Mouse (Mus musculus) intestine, postnatal 0 days (tissue): ENCODE results near the gene Ippk. TPM values are rescaled to one million over a fixed set of nuclear protein-coding genes. Genes with fewer than 3 reads are reported as not detected.

ENCODE experiments used
- ATAC-seq: fragments of 200-750 bp; cut with Nextera tagmentation; 2 replicates; pipeline ENCODE4 v1.8.0; 2017; ENCODE audit warnings: mild to moderate bottlenecking, moderate TSS enrichment, moderate library complexity
- H3K27ac ChIP-seq: fragments of 300-500 bp; sonication (generic); 2 replicates; pipeline ENCODE4 v1.5.1; 2014; ENCODE audit warnings: mild to moderate bottlenecking, low read depth, low read length, moderate library complexity
- H3K27me3 ChIP-seq: fragments of 300-500 bp; sonication (generic); replicated peaks from 2 replicates; pipeline ENCODE4 v1.6.1; 2014; ENCODE audit warnings: low read length, mixed read lengths; ENCODE audit not compliant: control insufficient read depth, insufficient read depth
- H3K36me3 ChIP-seq: fragments of 300-500 bp; sonication (generic); 2 replicates; pipeline ENCODE4 v1.6.1; 2014; ENCODE audit warnings: mild to moderate bottlenecking, moderate library complexity; ENCODE audit not compliant: control insufficient read depth, insufficient read depth
- H3K4me1 ChIP-seq: fragments of 300-500 bp; sonication (generic); replicated peaks from 2 replicates; pipeline ENCODE4 v1.6.1; 2014; ENCODE audit warnings: antibody characterized with exemption, low read length, mixed read lengths; ENCODE audit not compliant: control insufficient read depth, insufficient read depth
- H3K4me2 ChIP-seq: fragments of 300-500 bp; sonication (generic); replicated peaks from 2 replicates; pipeline ENCODE4 v1.6.1; 2014; ENCODE audit warnings: low read depth, mild to moderate bottlenecking, moderate library complexity
- H3K4me3 ChIP-seq: fragments of 300-500 bp; sonication (generic); 2 replicates; pipeline ENCODE4 v1.5.1; 2014; ENCODE audit warnings: low read depth, low read length
- H3K9ac ChIP-seq: fragments of 300-500 bp; sonication (generic); 2 replicates; pipeline ENCODE4 v1.6.1; 2014; ENCODE audit warnings: mild to moderate bottlenecking, low read depth, low read length
- H3K9me3 ChIP-seq: fragments of 300-500 bp; sonication (generic); 2 replicates; pipeline ENCODE4 v1.6.1; 2016; ENCODE audit warnings: mixed run types; ENCODE audit not compliant: control insufficient read depth
- CTCF ChIP-seq: sonication (generic); IDR thresholded peaks from 2 replicates; pipeline ENCODE4 v1.5.1; 2016; ENCODE audit warnings: low read depth, mild to moderate bottlenecking, control low read depth, antibody characterized with exemption, moderate library complexity
- WGBS: fragments of 180-500 bp; shearing (Covaris S2); extraction: QIAGEN DNeasy Blood & Tissue Kit; methylation state at CpG from one replicate; pipeline ENCODE4 v1.1.7; 2014; 5-methylcytosine and 5-hydroxymethylcytosine counted together
- polyA plus RNA-seq: library from polyadenylated mRNA; unstranded; fragments of >200 nt; fragmentation: Nextera tagmentation; extraction: Ambion mirVana; gene quantifications from 2 replicates; pipeline ENCODE4 v1.2.1, GENCODE M21; 2015

Gene Ippk
- polyA plus RNA-seq, result 10.4 and 11.5 TPM in 2 replicates

GRCm38 (mm10) chr13:49420754-49421605, at the start of gene Ippk:
Gene Ippk (plus strand): TSS chr13:49421249.
- Histone ChIP-seq H3K9me3 (no peaks in the 10 kb centered on the region), H3K4me2 (peak within 1 kb of the TSS; percentile 91), H3K27me3 (no peaks in the 10 kb centered on the region), H3K36me3 (no peaks in the 10 kb centered on the region), H3K4me3 (peak within 1 kb of the TSS; percentile 70), H3K4me1 (peaks cover 8% of the 10 kb centered on the region; the same call in 1 of the 2 replicates), H3K27ac (peak within 1 kb of the TSS; percentile 81), H3K9ac (peak within 1 kb of the TSS; percentile 62)
- peak; percentile 21; the same call in 1 of the 2 replicates for TF ChIP-seq CTCF
- WGBS, result under 1% methylated on average over 58 of the region's 69 CpGs
- ATAC-seq, result peak; percentile 99

GRCm38 (mm10) chr13:49371428-49371899, 49.6 kb upstream of the Ippk start:
- Histone ChIP-seq H3K4me1 (peaks cover 9% of the 10 kb centered on the region; the same call in 1 of the 2 replicates), H3K9ac (no peak overlapping the region), H3K36me3 (peaks cover 28% of the 10 kb centered on the region; the same call in 1 of the 2 replicates), H3K4me3 (no peak overlapping the region), H3K27me3 (no peaks in the 10 kb centered on the region), H3K27ac (peak overlapping the region; percentile 41; the same call in 1 of the 2 replicates), H3K4me2 (no peak overlapping the region), H3K9me3 (no peaks in the 10 kb centered on the region)
- WGBS, result 37% methylated on average over 3 of the region's 3 CpGs
- no peak for TF ChIP-seq CTCF
- peak; percentile 32 for ATAC-seq

GRCm38 (mm10) chr13:49372370-49373060, 48.5 kb upstream of the Ippk start:
- no peaks in the 10 kb centered on the region for H3K27me3 ChIP-seq
- ATAC-seq, result no peak
- H3K9me3 ChIP-seq, result no peaks in the 10 kb centered on the region
- peaks cover 33% of the 10 kb centered on the region; the same call in 1 of the 2 replicates for H3K36me3 ChIP-seq
- H3K27ac ChIP-seq, result no peak overlapping the region
- no peak overlapping the region for H3K4me2 ChIP-seq
- no peak overlapping the region for H3K4me3 ChIP-seq
- WGBS, result 82% methylated on average over 9 of the region's 9 CpGs
- H3K4me1 ChIP-seq, result peaks cover 9% of the 10 kb centered on the region; the same call in 1 of the 2 replicates
- TF ChIP-seq CTCF, result no peak
- no peak overlapping the region for H3K9ac ChIP-seq

GRCm38 (mm10) chr13:49374304-49374703, 46.7 kb upstream of the Ippk start:
- Histone ChIP-seq H3K4me1 (peaks cover 9% of the 10 kb centered on the region; the same call in 1 of the 2 replicates), H3K9ac (no peak overlapping the region), H3K36me3 (peaks cover 50% of the 10 kb centered on the region), H3K9me3 (no peaks in the 10 kb centered on the region), H3K27me3 (no peaks in the 10 kb centered on the region), H3K27ac (no peak overlapping the region), H3K4me2 (no peak overlapping the region), H3K4me3 (no peak overlapping the region)
- no peak for ATAC-seq
- 52% methylated on average over 6 of the region's 6 CpGs for whole genome bisulfite sequencing
- TF ChIP-seq CTCF, result no peak

GRCm38 (mm10) chr13:49374730-49375129, 46.3 kb upstream of the Ippk start:
- Histone ChIP-seq H3K4me3 (no peak overlapping the region), H3K9ac (no peak overlapping the region), H3K36me3 (peaks cover 50% of the 10 kb centered on the region), H3K27me3 (no peaks in the 10 kb centered on the region), H3K9me3 (no peaks in the 10 kb centered on the region), H3K27ac (no peak overlapping the region), H3K4me2 (no peak overlapping the region), H3K4me1 (peaks cover 9% of the 10 kb centered on the region; the same call in 1 of the 2 replicates)
- WGBS, result 60% methylated on average over 6 of the region's 6 CpGs
- TF ChIP-seq CTCF, result no peak
- no peak for ATAC-seq

- H3K27me3 ChIP-seq, result no peaks in the 10 kb centered on the region
- H3K9ac ChIP-seq, result no peak overlapping the region
- H3K4me1 ChIP-seq, result no peaks in the 10 kb centered on the region
- H3K4me2 ChIP-seq, result no peak overlapping the region
- H3K27ac ChIP-seq, result no peak overlapping the region
- H3K4me3 ChIP-seq, result no peak overlapping the region
- no peaks in the 10 kb centered on the region for H3K9me3 ChIP-seq
- no peak for ATAC-seq
- peaks cover 66% of the 10 kb centered on the region for H3K36me3 ChIP-seq
- WGBS, result 79% methylated on average over 6 of the region's 6 CpGs
- TF ChIP-seq CTCF, result no peak
Observed at GRCm38 (mm10) chr13:49377608-49378007, 43.4 kb upstream of the Ippk start.
